Mouse (Mus musculus): Measurements from ENCODE around the gene Txnrd2.

The Txnrd2 gene

GRCm38 (mm10) chr16:18394056-18394455, 32.1 kb upstream of the Txnrd2 start:
- in situ Hi-C loops (cut with MboI) = no loop called here

GRCm38 (mm10) chr16:18394777-18395619, 31.2 kb upstream of the Txnrd2 start:
- in situ Hi-C loops (cut with MboI) = no loop called here

- in situ Hi-C loops (cut with MboI) = no loop called here
These were observed 30.6 kb upstream of the Txnrd2 start for GRCm38 (mm10) chr16:18395620-18396036.

- in situ Hi-C loops (cut with MboI) = no loop called here
These were observed 30.0 kb upstream of the Txnrd2 start for GRCm38 (mm10) chr16:18396201-18396600.

- in situ Hi-C loops (cut with MboI) = no loop called here
These were observed 29.2 kb upstream of the Txnrd2 start for GRCm38 (mm10) chr16:18396791-18397621.

GRCm38 (mm10) chr16:18400028-18400427, 26.2 kb upstream of the Txnrd2 start:
- in situ Hi-C loops (cut with MboI) = no loop called here

GRCm38 (mm10) chr16:18400472-18401216, 25.5 kb upstream of the Txnrd2 start:
- in situ Hi-C loops (cut with MboI) = no loop called here

- in situ Hi-C loops (cut with MboI) = no loop called here
These were observed 22.9 kb upstream of the Txnrd2 start for GRCm38 (mm10) chr16:18403285-18403684.

- in situ Hi-C loops (cut with MboI) = no loop called here
These were observed 20.9 kb upstream of the Txnrd2 start for GRCm38 (mm10) chr16:18405091-18405854.

GRCm38 (mm10) chr16:18405876-18406275, 20.3 kb upstream of the Txnrd2 start:
- in situ Hi-C loops (cut with MboI) = no loop called here

- in situ Hi-C loops (cut with MboI) = no loop called here
These were observed 19.9 kb upstream of the Txnrd2 start for GRCm38 (mm10) chr16:18406293-18406692.

- in situ Hi-C loops (cut with MboI) = no loop called here
These were observed 18.3 kb upstream of the Txnrd2 start for GRCm38 (mm10) chr16:18407912-18408311.

- in situ Hi-C loops (cut with MboI) = no loop called here
These were observed 16.4 kb upstream of the Txnrd2 start for GRCm38 (mm10) chr16:18409776-18410175.

- in situ Hi-C loops (cut with MboI) = no loop called here
These were observed 15.8 kb upstream of the Txnrd2 start for GRCm38 (mm10) chr16:18410418-18410817.

- in situ Hi-C loops (cut with MboI) = no loop called here
These were observed 15.0 kb upstream of the Txnrd2 start for GRCm38 (mm10) chr16:18411026-18411649.

- in situ Hi-C loops (cut with MboI) = no loop called here
These were observed 14.2 kb upstream of the Txnrd2 start for GRCm38 (mm10) chr16:18411802-18412476.

- in situ Hi-C loops (cut with MboI) = no loop called here
These were observed 13.0 kb upstream of the Txnrd2 start for GRCm38 (mm10) chr16:18413032-18413816.

- in situ Hi-C loops (cut with MboI) = no loop called here
These were observed 10.0 kb upstream of the Txnrd2 start for GRCm38 (mm10) chr16:18416094-18416761.

- in situ Hi-C loops (cut with MboI) = no loop called here
These were observed 9.3 kb upstream of the Txnrd2 start for GRCm38 (mm10) chr16:18416837-18417236.

Measured in mature B cell (primary cell).